18 mouse cellular contexts compared by ENCODE assay signal in genomic region chr1:80718666-80719065, GRCm38 (mm10). TPM values are rescaled to one million over a fixed set of nuclear protein-coding genes. Genes with fewer than 3 reads are reported as not detected.
DNase-seq lines count a peak whose midpoint lies in the region; ATAC-seq lines count a peak whose summit lies in the region.
"Had no signal": no experiment of that assay in that cellular context is flagged by ENCODE, and none has a peak within 500 bp of the region (broad histone marks: within the 10 kb centered on the region; RNA-seq: fewer than 3 reads in every experiment).

No protein-coding gene starts in this region.

- peak; percentile 30 to 60 for DNase-seq in cerebellum, postnatal 10 days
- DNase-seq in cerebellum, adult 9-10 months: no peak
- peak; percentile 16 for DNase-seq in left cerebral cortex, postnatal 4 days
- DNase-seq in left cerebral cortex, postnatal 10 days (ENCODE audit: extremely low spot score in 1 of 2, low spot score in 2 of 2): no peak
- DNase-seq in gastrocnemius, adult 18-20 months (ENCODE audit: low spot score): no peak
- DNase-seq: adrenal gland, adult 2 months; adrenal gland, postnatal 14 days; B cell, adult 2 months; cerebellum, adult 11 months; gastrocnemius, postnatal 25 days; heart, postnatal 36 days; kidney, adult 18-20 months had no signal

- intact Hi-C loops in left cerebral cortex, postnatal 4 days (cut with DNase I): no loop called here
- intact Hi-C loops in left cerebral cortex, postnatal 10 days (cut with DNase I): no loop called here

- ATAC-seq in granulocyte monocyte progenitor cell, adult 5-6 weeks (replicated peaks; ENCODE audit: poor library complexity, severe bottlenecking): 0 out of 2 replicates have a peak, but pooled peaks have one; percentile 13
- ATAC-seq in megakaryocyte progenitor cell, adult 5-6 weeks (replicated peaks; ENCODE audit: poor library complexity): peak; percentile 14; the same call in 1 of the 2 replicates
- ATAC-seq in erythroid progenitor cell, adult 5-6 weeks (replicated peaks; ENCODE audit: low FRiP score, poor library complexity, severe bottlenecking): no peak
- ATAC-seq: forebrain, embryonic 16.5 days; hindbrain, postnatal 0 days; intestine, embryonic 16.5 days had no signal

RNA-seq across cellular contexts. Expression of gene Dock10, which starts 39.7 kb away (rescaled TPM):
- 10 to 100 TPM; 11.5 to 12.2 TPM for total RNA-seq in left cerebral cortex, postnatal 4 days (2021)
- total RNA-seq in left cerebral cortex, postnatal 10 days (2021): 10 to 100 TPM; 13.4 to 16.6 TPM
- 149 TPM in 2 replicates for total RNA-seq in granulocyte monocyte progenitor cell, adult 5-6 weeks (2014; fragmentation: Nextera tagmentation)
- total RNA-seq in granulocyte monocyte progenitor cell, adult 5-6 weeks (2017): 117 and 126 TPM in 2 replicates
- 127 and 144 TPM in 2 replicates for total RNA-seq in megakaryocyte progenitor cell, adult 5-6 weeks (2015)
- 88.8 and 109 TPM in 2 replicates for total RNA-seq in megakaryocyte progenitor cell, adult 5-6 weeks (2017)
- 18.9 and 26.7 TPM in 2 replicates for total RNA-seq in erythroid progenitor cell, adult 5-6 weeks (2015; ENCODE audit: low replicate concordance)
- total RNA-seq in erythroid progenitor cell, adult 5-6 weeks (2017; ENCODE audit: low replicate concordance): 15.8 and 17.8 TPM in 2 replicates
- 1 to 10 TPM; 2.4 to 2.5 TPM for total RNA-seq in gastrocnemius, adult 18-20 months (2021)

Comparison
In these comparisons a context has a peak if more than half of its experiments do, and no peak if none do; other contexts are left out.
1. DNase-seq: peak in cerebellum, postnatal 10 days (2 of 2) and left cerebral cortex, postnatal 4 days (single experiment); none in cerebellum, adult 9-10 months (single experiment), left cerebral cortex, postnatal 10 days (0 of 2) and gastrocnemius, adult 18-20 months (single experiment).